Comparison of ENCODE assay signal across 10 mouse cellular contexts in the genomic region with DNA sequence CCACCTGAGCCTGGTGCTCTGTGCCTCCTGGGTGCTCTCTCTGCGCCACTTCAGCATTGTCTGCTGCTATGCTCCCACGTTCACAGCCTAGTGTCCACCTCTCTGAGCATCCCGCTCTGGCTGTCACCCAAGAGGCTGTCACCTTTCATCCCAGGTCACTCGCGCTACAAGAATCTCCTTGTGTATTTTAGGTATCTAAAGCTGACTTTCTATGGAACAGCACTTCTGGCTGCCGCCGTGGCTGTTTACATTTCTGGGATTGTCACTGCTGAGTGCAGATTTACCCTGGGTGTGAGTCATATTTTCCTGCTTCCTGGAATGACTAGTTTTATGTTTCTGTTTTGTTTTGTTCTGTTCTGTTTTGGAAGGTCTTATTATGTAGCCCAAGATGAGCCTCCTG. TPM values are rescaled to one million over a fixed set of nuclear protein-coding genes. Genes with fewer than 3 reads are reported as not detected.
DNase-seq lines count a peak whose midpoint lies in the region; ATAC-seq and TF ChIP-seq lines count a peak whose summit lies in the region.
"Had no signal": no experiment of that assay in that cellular context is flagged by ENCODE, and none has a peak within 500 bp of the region (broad histone marks: within the 10 kb centered on the region; RNA-seq: fewer than 3 reads in every experiment).

No protein-coding gene starts in this region.

- H3K27me3 ChIP-seq in kidney, adult 2 months (replicated peaks; ENCODE audit: control insufficient read depth, insufficient read depth, low read length): no peaks in the 10 kb centered on the region
- no peaks in the 10 kb centered on the region for H3K27me3 ChIP-seq in midbrain, embryonic 13.5 days
- H3K27me3 ChIP-seq: embryonic facial prominence, embryonic 12.5 days; forebrain, embryonic 12.5 days; limb, embryonic 13.5 days had no signal

- no peaks in the 10 kb centered on the region for H3K36me3 ChIP-seq in kidney, adult 2 months (ENCODE audit: control insufficient read depth, insufficient read depth, low read length)
- no peaks in the 10 kb centered on the region for H3K36me3 ChIP-seq in midbrain, embryonic 13.5 days
- H3K36me3 ChIP-seq: embryonic facial prominence, embryonic 12.5 days; forebrain, embryonic 12.5 days; limb, embryonic 13.5 days had no signal

- no peaks in the 10 kb centered on the region for H3K9me3 ChIP-seq in midbrain, embryonic 13.5 days
- H3K9me3 ChIP-seq: embryonic facial prominence, embryonic 12.5 days; forebrain, embryonic 12.5 days; limb, embryonic 13.5 days had no signal

- H3K4me2 ChIP-seq in midbrain, embryonic 13.5 days (replicated peaks): no peak overlapping the region
- H3K4me2 ChIP-seq: embryonic facial prominence, embryonic 12.5 days; forebrain, embryonic 12.5 days; limb, embryonic 13.5 days had no signal

- peaks cover 47% of the 10 kb centered on the region for H3K4me1 ChIP-seq in kidney, adult 2 months (ENCODE audit: control insufficient read depth, insufficient read depth, low read length)
- peaks cover 46% of the 10 kb centered on the region for H3K4me1 ChIP-seq in midbrain, embryonic 13.5 days (replicated peaks)

- TF ChIP-seq POLR2A in kidney, adult 2 months (IDR thresholded peaks at IDR 0.05; ENCODE audit: low read depth, low read length): no peak

- no peak overlapping the region for H3K27ac ChIP-seq in kidney, adult 2 months (ENCODE audit: insufficient read depth, low read depth, low read length)
- H3K27ac ChIP-seq in midbrain, embryonic 13.5 days: no peak overlapping the region
- H3K27ac ChIP-seq: embryonic facial prominence, embryonic 12.5 days had no signal

- no peak overlapping the region for H3K4me3 ChIP-seq in kidney, adult 2 months (ENCODE audit: insufficient read depth, low read depth, low read length)
- no peak overlapping the region for H3K4me3 ChIP-seq in midbrain, embryonic 13.5 days (replicated peaks)
- H3K4me3 ChIP-seq: embryonic facial prominence, embryonic 12.5 days; forebrain, embryonic 12.5 days; limb, embryonic 13.5 days had no signal

- TF ChIP-seq CTCF in kidney, adult 2 months (conservative IDR thresholded peaks at IDR 0.05; ENCODE audit: insufficient read depth, insufficient read length, low read depth, low read length): no peak

- ATAC-seq in midbrain, embryonic 13.5 days: no peak

- WGBS in kidney, adult 2 months: 54% methylated on average over 7 of the region's 7 CpGs
- 81% methylated on average over 7 of the region's 7 CpGs for WGBS in midbrain, embryonic 13.5 days

- DNase-seq in kidney, adult 2 months: peak; percentile 46
- DNase-seq in kidney, postnatal 14 days: no peak
- DNase-seq in 3T3-L1 (ENCODE audit: low read depth, low spot score): peak; percentile 63
- peak; percentile 62 for DNase-seq in brain, adult 2 months (ENCODE audit: low read depth, low spot score)
- peak; percentile 31 for DNase-seq in lung, postnatal 25 days (ENCODE audit: low spot score)
- DNase-seq in adrenal gland, adult 18-20 months (ENCODE audit: low spot score in 2 of 2): no peak

- H3K9ac ChIP-seq in midbrain, embryonic 13.5 days (replicated peaks): no peak overlapping the region
- H3K9ac ChIP-seq: embryonic facial prominence, embryonic 12.5 days; forebrain, embryonic 12.5 days; limb, embryonic 13.5 days had no signal

RNA-seq across cellular contexts. Expression of gene Map3k4, which starts 21.3 kb away (rescaled TPM):
- polyA plus RNA-seq in kidney, adult 2 months (2012; rRNA removed): 17.6 and 26.2 TPM in 2 replicates
- total RNA-seq in adrenal gland, adult 18-20 months (2021): 10 to 100 TPM; 23.0 to 23.3 TPM
- 43.8 and 48.5 TPM in 2 replicates for polyA plus RNA-seq in midbrain, embryonic 13.5 days (2015; fragmentation: Nextera tagmentation; extraction: Ambion mirVana)

Comparison
In these comparisons a context has a peak if more than half of its experiments do, and no peak if none do; other contexts are left out.
1. DNase-seq: peak in kidney, adult 2 months (single experiment), 3T3-L1 (single experiment), brain, adult 2 months (single experiment) and lung, postnatal 25 days (single experiment); none in kidney, postnatal 14 days (single experiment) and adrenal gland, adult 18-20 months (0 of 2).